ENCODE assay signal across 29 mouse cellular contexts in the genomic region with DNA sequence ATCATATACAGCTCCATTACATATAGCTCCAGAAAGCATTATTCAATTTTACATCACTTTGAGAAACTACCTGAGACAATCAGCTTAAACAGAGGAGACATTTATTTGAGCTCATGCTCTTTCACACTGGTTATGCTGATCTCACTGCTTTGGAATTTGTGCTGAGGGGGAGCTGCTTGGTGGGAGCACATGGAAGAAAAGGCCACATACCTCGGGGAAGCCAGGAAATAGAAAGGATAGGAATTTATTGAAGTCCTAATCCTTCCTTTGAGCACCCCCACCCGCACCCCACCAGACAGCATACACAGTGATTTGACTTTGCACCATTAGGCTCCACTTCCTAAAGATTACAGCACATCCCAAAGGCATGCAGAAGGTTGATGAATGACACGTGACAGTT.
A peak's percentile ranks its signal among the peaks of the same experiment; 100 is the strongest.
DNase-seq lines count a peak whose midpoint lies in the region; ATAC-seq and TF ChIP-seq lines count a peak whose summit lies in the region.
"Had no signal": no experiment of that assay in that cellular context is flagged by ENCODE, and none has a peak within 500 bp of the region (broad histone marks: within the 10 kb centered on the region; RNA-seq: fewer than 3 reads in every experiment).

No protein-coding gene starts in this region.

- H3K9me3 ChIP-seq in forebrain, embryonic 10.5 days: no peaks in the 10 kb centered on the region
- no peaks in the 10 kb centered on the region for H3K9me3 ChIP-seq in forebrain, embryonic 13.5 days (replicated peaks)
- H3K9me3 ChIP-seq in lung, embryonic 14.5 days (ENCODE audit: low read depth, low read length): no peaks in the 10 kb centered on the region
- H3K9me3 ChIP-seq: embryonic facial prominence, embryonic 12.5 days; hindbrain, embryonic 13.5 days; liver, embryonic 15.5 days; midbrain, embryonic 15.5 days; neural tube, embryonic 15.5 days; stomach, embryonic 15.5 days had no signal

- H3K4me1 ChIP-seq in forebrain, embryonic 10.5 days: peaks cover 8% of the 10 kb centered on the region
- 0 out of 2 replicates have a peak, but pooled peaks cover 7% of the 10 kb centered on the region for H3K4me1 ChIP-seq in forebrain, embryonic 13.5 days
- no peaks in the 10 kb centered on the region for H3K4me1 ChIP-seq in lung, embryonic 14.5 days (ENCODE audit: insufficient read depth)
- H3K4me1 ChIP-seq: embryonic facial prominence, embryonic 12.5 days; hindbrain, embryonic 13.5 days; liver, embryonic 15.5 days; megakaryocyte, embryonic 14.5 days; midbrain, embryonic 15.5 days; neural tube, embryonic 15.5 days; stomach, embryonic 15.5 days had no signal

- 47% methylated on average over 3 of the region's 3 CpGs for WGBS in forebrain, embryonic 10.5 days
- WGBS in forebrain, embryonic 13.5 days: 24% methylated on average over 3 of the region's 3 CpGs
- 38% methylated on average over 3 of the region's 3 CpGs for WGBS in lung, embryonic 14.5 days

- POLR2A ChIA-PET in Patski (lab: Charles Lee): no interaction called here

- no peak overlapping the region for H3K4me2 ChIP-seq in forebrain, embryonic 13.5 days
- H3K4me2 ChIP-seq in lung, embryonic 14.5 days: no peak overlapping the region
- H3K4me2 ChIP-seq: embryonic facial prominence, embryonic 12.5 days; hindbrain, embryonic 13.5 days; liver, embryonic 15.5 days; midbrain, embryonic 15.5 days; neural tube, embryonic 15.5 days; stomach, embryonic 15.5 days had no signal

- H3K36me3 ChIP-seq in forebrain, embryonic 10.5 days (replicated peaks): no peaks in the 10 kb centered on the region
- H3K36me3 ChIP-seq in forebrain, embryonic 13.5 days (ENCODE audit: poor library complexity, severe bottlenecking): no peaks in the 10 kb centered on the region
- H3K36me3 ChIP-seq in lung, embryonic 14.5 days (ENCODE audit: insufficient read depth): no peaks in the 10 kb centered on the region
- H3K36me3 ChIP-seq: embryonic facial prominence, embryonic 12.5 days; hindbrain, embryonic 13.5 days; liver, embryonic 15.5 days; midbrain, embryonic 15.5 days; neural tube, embryonic 15.5 days; stomach, embryonic 15.5 days had no signal

- no peak for TF ChIP-seq CTCF in lung, embryonic 14.5 days (IDR thresholded peaks at IDR 0.05; ENCODE audit: low read depth)
- TF ChIP-seq CTCF in Patski (IDR thresholded peaks at IDR 0.05): no peak

- CTCF ChIA-PET in Patski (lab: Charles Lee): interaction anchor here (1.3 to 1.7 kb wide), 2 partner anchors 14 to 21 kb away, joined by 4 to 5 read pairs; no protein-coding TSS in a partner anchor

- no peak for ATAC-seq in forebrain, embryonic 13.5 days
- ATAC-seq in lung, embryonic 14.5 days (ENCODE audit: insufficient read depth): no peak; the same call in 1 of the 2 replicates
- ATAC-seq in Patski: peak; percentile 54
- ATAC-seq: forebrain, embryonic 16.5 days; intestine, postnatal 0 days; midbrain, embryonic 15.5 days had no signal

- in situ Hi-C loops in Patski (cut with MboI; ENCODE audit: low pct_unique_long_range_greater_than_20kb): no loop called here

- no peak overlapping the region for H3K4me3 ChIP-seq in forebrain, embryonic 10.5 days
- H3K4me3 ChIP-seq in forebrain, embryonic 13.5 days: no peak overlapping the region
- H3K4me3 ChIP-seq in lung, embryonic 14.5 days (ENCODE audit: low read depth, low read length): no peak overlapping the region
- H3K4me3 ChIP-seq: embryonic facial prominence, embryonic 12.5 days; gastrocnemius, adult 2 months; heart, adult 2 months; hindbrain, embryonic 13.5 days; liver, embryonic 15.5 days; megakaryocyte, embryonic 14.5 days; midbrain, embryonic 15.5 days; neural tube, embryonic 15.5 days; stomach, embryonic 15.5 days had no signal

- H3K27me3 ChIP-seq in forebrain, embryonic 10.5 days (ENCODE audit: poor library complexity, severe bottlenecking): no peaks in the 10 kb centered on the region
- H3K27me3 ChIP-seq in forebrain, embryonic 13.5 days: no peaks in the 10 kb centered on the region
- no peaks in the 10 kb centered on the region for H3K27me3 ChIP-seq in lung, embryonic 14.5 days (ENCODE audit: insufficient read depth, low read length)
- H3K27me3 ChIP-seq in Patski: peaks cover 17% of the 10 kb centered on the region
- H3K27me3 ChIP-seq: embryonic facial prominence, embryonic 12.5 days; hindbrain, embryonic 13.5 days; liver, embryonic 15.5 days; megakaryocyte, embryonic 14.5 days; midbrain, embryonic 15.5 days; neural tube, embryonic 15.5 days; stomach, embryonic 15.5 days had no signal

- H3K9ac ChIP-seq in forebrain, embryonic 13.5 days: no peak overlapping the region
- no peak overlapping the region for H3K9ac ChIP-seq in lung, embryonic 14.5 days
- H3K9ac ChIP-seq: embryonic facial prominence, embryonic 12.5 days; hindbrain, embryonic 13.5 days; liver, embryonic 15.5 days; midbrain, embryonic 15.5 days; neural tube, embryonic 15.5 days; stomach, embryonic 15.5 days had no signal

- no peak for DNase-seq in forebrain, embryonic 10.5 days (ENCODE audit: extremely low spot score, low spot score)
- DNase-seq in lung, embryonic 14.5 days: peak; percentile 35
- no peak for DNase-seq in lung, postnatal 10 days
- DNase-seq in Patski (ENCODE audit: low read depth, low spot score) (no peak), liver (no peak), adipocyte (ENCODE audit: low spot score) (no peak)
- DNase-seq: adrenal gland, postnatal 36 days; B cell, adult 2 months; cerebellum, adult 8-10 months; cerebellum, postnatal 25 days; gastrocnemius, adult 2 months; gastrocnemius, postnatal 36 days; heart, adult 2 months; heart, postnatal 36 days; kidney, adult 9 months; kidney, postnatal 25 days; lung, postnatal 4 days; retina, postnatal 1 day; right cerebral cortex, postnatal 14 days had no signal

- 0 out of 2 replicates have a peak overlapping the region, but pooled peaks have one; percentile 6 for H3K27ac ChIP-seq in forebrain, embryonic 10.5 days
- no peak overlapping the region for H3K27ac ChIP-seq in forebrain, embryonic 13.5 days
- no peak overlapping the region for H3K27ac ChIP-seq in lung, embryonic 14.5 days (ENCODE audit: low read depth)
- H3K27ac ChIP-seq: embryonic facial prominence, embryonic 12.5 days; gastrocnemius, adult 2 months; heart, adult 2 months; hindbrain, embryonic 13.5 days; liver, embryonic 15.5 days; midbrain, embryonic 15.5 days; neural tube, embryonic 15.5 days; stomach, embryonic 15.5 days had no signal
